Mouse (Mus musculus) cerebellum, adult 2 months (tissue): ENCODE data around the gene Atp6v1f. TPM values are rescaled to one million over a fixed set of nuclear protein-coding genes. Genes with fewer than 3 reads are reported as not detected.

Source experiments
- DNase-seq, 2 experiments: peaks; one replicate each; pipeline ENCODE4 v3.0.0; 2021
- H3K27ac ChIP-seq: fragments of 200-500 bp; 2 replicates; pipeline ENCODE4 v1.5.1; 2012; ENCODE audit warnings: low read length, control low read depth, inconsistent platforms; ENCODE audit not compliant: insufficient read depth
- H3K27me3 ChIP-seq: fragments of 200-500 bp; 2 replicates; pipeline ENCODE4 v1.6.1; 2012; ENCODE audit warnings: inconsistent platforms, mild to moderate bottlenecking, low read length, moderate library complexity; ENCODE audit not compliant: control insufficient read depth, insufficient read depth
- H3K4me1 ChIP-seq: fragments of 200-500 bp; 2 replicates; pipeline ENCODE4 v1.6.1; 2011; ENCODE audit warnings: low read length; ENCODE audit not compliant: control insufficient read depth, insufficient read depth
- H3K4me3 ChIP-seq: fragments of 200-500 bp; replicated peaks from 2 replicates; pipeline ENCODE3; 2011; ENCODE audit warnings: mild to moderate bottlenecking, low read depth, low read length, control low read depth; ENCODE audit not compliant: insufficient read depth
- CTCF ChIP-seq: fragments of 200-500 bp; IDR thresholded peaks from 2 replicates; pipeline ENCODE4 v1.5.1; 2011; ENCODE audit warnings: low read depth, mild to moderate bottlenecking, control low read depth, low read length, moderate library complexity, borderline replicate concordance; ENCODE audit not compliant: insufficient read depth
- POLR2A ChIP-seq: fragments of 200-500 bp; IDR thresholded peaks from 2 replicates; pipeline ENCODE4 v1.6.1; 2011; ENCODE audit warnings: low read length, control low read depth, borderline replicate concordance; ENCODE audit not compliant: insufficient read depth
- WGBS: fragments of 180-500 bp; shearing (Covaris S2); methylation state at CpG from one replicate; pipeline ENCODE4 v1.1.7; 2018; 5-methylcytosine and 5-hydroxymethylcytosine counted together
- polyA plus RNA-seq: library from polyadenylated mRNA; depleted of rRNA; stranded (reverse); fragments of >200 nt; gene quantifications from 2 replicates; pipeline ENCODE4 v1.2.3, GENCODE M21; 2012; rRNA removed

Atp6v1f gene
- polyA plus RNA-seq, 1 experiment: 433 TPM

- Histone ChIP-seq H3K27me3 (0 out of 2 replicates have a peak, but pooled peaks cover 1% of the 10 kb centered on the region), H3K27ac (no peak overlapping the region), H3K4me1 (no peaks in the 10 kb centered on the region), H3K4me3 (no peak overlapping the region)
- 58% methylated on average over 2 of the region's 2 CpGs for WGBS
- no peak for TF ChIP-seq POLR2A
- DNase-seq: no peak
These were observed 41.6 kb downstream of the Atp6v1f start for GRCm38 (mm10) chr6:29509086-29509485.

GRCm38 (mm10) chr6:29513284-29513683, 45.8 kb downstream of the Atp6v1f start:
- Histone ChIP-seq H3K4me1 (no peaks in the 10 kb centered on the region), H3K27ac (no peak overlapping the region), H3K4me3 (no peak overlapping the region), H3K27me3 (0 out of 2 replicates have a peak, but pooled peaks cover 1% of the 10 kb centered on the region)
- no peak for DNase-seq
- TF ChIP-seq POLR2A: no peak
- 4% methylated on average over 11 of the region's 11 CpGs for WGBS

GRCm38 (mm10) chr6:29517139-29517538, 49.6 kb downstream of the Atp6v1f start:
- H3K4me3 ChIP-seq: no peak overlapping the region
- no peaks in the 10 kb centered on the region for H3K27me3 ChIP-seq
- DNase-seq: peak; percentile 17 to 34
- no peaks in the 10 kb centered on the region for H3K4me1 ChIP-seq
- no peak overlapping the region for H3K27ac ChIP-seq
- no peak for TF ChIP-seq POLR2A
- TF ChIP-seq CTCF: peak; percentile 42
- WGBS: 7% methylated on average over 5 of the region's 5 CpGs

Other genes starting within 250 kb of the Atp6v1f start
- 10.2 and 11.2 TPM in 2 replicates for gene Hilpda, start 195.2 kb upstream of the Atp6v1f start, polyA plus RNA-seq
- 1.1 TPM in 2 replicates for gene Fam71f2, start 188.1 kb upstream of the Atp6v1f start, polyA plus RNA-seq
- not detected in 2 replicates for gene Fam71f1, start 148.6 kb upstream of the Atp6v1f start, polyA plus RNA-seq
- 68.0 and 68.6 TPM in 2 replicates for gene Calu, start 119.6 kb upstream of the Atp6v1f start, polyA plus RNA-seq
- gene Opn1sw, start 79.2 kb upstream of the Atp6v1f start, polyA plus RNA-seq: not detected in 2 replicates
- gene Ccdc136, start 71.4 kb upstream of the Atp6v1f start, polyA plus RNA-seq: 154 and 164 TPM in 2 replicates
- gene Flnc, start 34.5 kb upstream of the Atp6v1f start, polyA plus RNA-seq: 0.65 and 0.72 TPM in 2 replicates
- gene Atp6v1fnb, start 3.7 kb downstream of the Atp6v1f start, polyA plus RNA-seq: 0.17 and 0.23 TPM in 2 replicates
- 3.7 and 4.9 TPM in 2 replicates for gene Kcp, start 40.2 kb downstream of the Atp6v1f start, polyA plus RNA-seq
- 2.0 TPM in 2 replicates for gene Irf5, start 58.9 kb downstream of the Atp6v1f start, polyA plus RNA-seq
- 50.8 TPM in 2 replicates for gene Tnpo3, start 142.2 kb downstream of the Atp6v1f start, polyA plus RNA-seq
- 27.2 and 27.9 TPM in 2 replicates for gene Tspan33, start 226.5 kb downstream of the Atp6v1f start, polyA plus RNA-seq